Mouse (Mus musculus) frontal cortex, postnatal 10 days (tissue): ENCODE results near the gene Ube2h.

Experiments
- DNase-seq, 2 experiments: peaks; one replicate each; pipeline ENCODE4 v3.0.0; 2022; ENCODE audit warnings: low spot score in 2 of 2, mixed read lengths in 1 of 2

Ube2h gene

DNA sequence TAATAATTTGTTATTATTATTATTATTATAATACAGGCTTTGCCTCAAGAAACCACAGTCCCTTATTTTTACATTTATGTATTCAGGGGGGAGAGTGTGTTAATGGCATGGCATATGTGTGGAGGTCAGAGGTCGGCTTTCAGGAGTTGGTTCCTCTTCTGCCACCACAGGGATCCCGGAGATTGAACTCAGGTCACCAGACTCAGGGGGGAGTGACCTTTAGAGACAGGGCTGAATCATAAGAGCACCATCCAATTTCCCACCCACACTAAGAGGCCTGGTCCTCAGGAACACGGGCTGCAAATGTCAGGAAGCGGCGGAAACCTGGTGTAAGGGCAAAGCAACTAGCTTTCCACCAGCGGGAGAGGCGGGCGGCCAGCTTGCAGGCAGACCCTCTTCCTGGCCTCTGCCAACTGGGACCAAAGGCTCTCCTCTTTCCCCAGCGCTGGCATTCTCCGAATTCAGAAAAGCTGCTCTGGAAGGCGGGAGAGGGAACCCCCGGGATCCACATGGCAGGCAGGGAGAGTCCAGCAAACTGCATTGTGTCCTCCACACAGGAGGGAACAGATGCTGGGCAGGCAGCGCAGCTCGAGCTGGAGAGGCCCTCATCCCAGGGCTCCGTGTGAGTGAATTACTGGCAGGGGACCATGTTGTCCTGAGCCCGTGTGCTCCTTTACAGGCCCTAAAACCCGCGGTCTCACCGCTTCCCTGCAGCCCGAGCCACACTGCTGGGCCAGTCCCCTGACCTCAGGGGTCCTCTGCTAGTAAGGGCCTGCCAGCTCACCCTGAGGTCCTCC is 99.8 kb downstream of the Ube2h start:
- no peak for DNase-seq

DNA sequence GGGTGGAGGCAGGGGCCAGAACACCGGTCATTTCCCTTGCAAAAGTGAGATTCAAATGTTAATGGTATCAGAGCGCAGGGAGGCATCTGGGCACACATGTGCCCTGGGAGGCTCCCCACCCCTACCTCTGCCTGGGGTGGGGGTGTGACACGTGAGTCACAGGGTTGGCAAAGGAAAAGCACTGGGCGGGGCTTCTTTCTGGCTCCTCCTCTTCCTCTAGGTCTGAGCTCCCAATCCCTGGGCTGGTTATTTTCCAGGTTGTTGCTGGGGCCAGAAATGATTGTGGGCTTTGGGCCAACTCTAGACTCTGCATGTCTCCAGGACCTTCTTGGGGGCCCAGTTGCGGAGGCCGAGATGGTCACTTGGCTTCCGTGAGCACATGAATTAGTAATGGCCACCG is 108.2 kb downstream of the Ube2h start:
- no peak for DNase-seq

DNA sequence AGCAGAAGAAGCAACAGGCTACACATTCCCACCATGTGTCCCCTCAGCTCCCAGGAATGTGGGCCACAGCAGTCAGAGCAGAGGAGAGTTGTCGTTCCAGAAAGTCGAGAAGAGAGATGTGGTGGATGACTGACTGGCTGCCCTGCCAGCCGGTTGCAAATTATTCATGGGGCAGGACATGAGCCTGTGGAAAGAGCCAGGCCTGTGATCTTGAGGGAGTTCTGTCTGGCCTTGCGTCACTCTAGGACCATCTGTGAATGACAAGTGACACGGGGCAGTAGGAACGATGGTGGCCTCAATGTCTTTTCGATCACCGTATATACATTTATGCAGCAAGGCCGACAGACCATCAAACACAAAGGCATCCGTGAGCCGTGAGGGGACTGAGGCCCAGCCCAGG is 108.7 kb downstream of the Ube2h start:
- DNase-seq: no peak

DNA sequence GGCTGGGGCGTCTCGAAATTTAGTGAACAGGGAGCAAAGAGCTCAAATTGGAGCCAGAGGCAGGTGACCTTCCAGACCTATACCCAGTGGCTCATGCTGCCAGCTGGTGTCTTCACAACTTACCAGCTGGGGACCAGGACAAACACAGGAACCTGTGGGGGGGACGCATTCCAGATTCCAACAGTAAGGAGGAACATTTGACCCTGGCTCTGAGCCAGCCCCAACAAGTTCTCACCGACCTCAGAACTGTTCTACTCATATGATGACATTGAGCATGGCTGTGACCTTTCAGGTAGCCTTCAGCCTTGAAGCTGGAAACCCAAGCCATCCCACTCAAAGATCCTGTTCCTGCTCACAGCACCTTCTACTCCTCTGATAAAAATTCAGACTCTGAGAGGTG is 120.7 kb downstream of the Ube2h start:
- DNase-seq: no peak

DNA sequence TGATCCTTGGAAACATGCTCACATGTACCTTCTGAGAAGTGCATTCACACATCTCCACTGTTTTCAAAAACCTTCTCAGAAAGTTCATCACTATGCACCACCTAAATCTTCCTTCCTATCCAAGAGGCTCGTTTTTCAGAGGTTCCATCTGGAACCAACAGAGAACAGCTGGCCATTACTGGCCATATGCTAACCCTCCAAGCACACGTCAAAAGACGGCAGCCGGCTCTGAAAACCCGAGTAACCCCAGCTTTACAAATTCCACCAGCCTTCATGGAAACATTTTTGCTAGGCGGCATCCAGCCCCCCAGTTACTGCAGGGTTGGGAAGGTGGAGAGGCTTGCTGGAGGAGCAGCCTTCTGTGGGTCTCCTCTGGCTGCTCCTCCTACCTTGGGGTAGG is 122.3 kb downstream of the Ube2h start:
- no peak for DNase-seq

DNA sequence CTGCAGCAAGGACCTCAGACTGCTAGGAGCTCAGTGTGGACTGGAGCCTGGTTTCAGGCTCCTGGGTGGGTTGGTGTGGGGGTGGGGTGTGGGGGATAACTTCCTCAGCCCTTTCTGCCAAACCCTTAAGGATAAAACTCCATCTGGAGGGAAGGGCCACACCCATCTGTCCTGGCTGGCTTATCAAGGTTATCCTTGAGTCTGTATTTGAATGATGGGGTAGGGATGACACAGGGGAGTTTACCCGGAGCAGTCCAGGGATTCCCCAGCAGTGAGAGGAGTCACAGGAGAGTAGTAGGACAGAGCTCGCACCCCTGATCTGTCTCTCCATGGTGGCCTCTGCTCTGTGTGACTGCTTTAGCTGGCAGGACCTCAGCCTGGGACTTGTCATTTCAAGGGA is 124.0 kb downstream of the Ube2h start:
- DNase-seq: no peak

DNA sequence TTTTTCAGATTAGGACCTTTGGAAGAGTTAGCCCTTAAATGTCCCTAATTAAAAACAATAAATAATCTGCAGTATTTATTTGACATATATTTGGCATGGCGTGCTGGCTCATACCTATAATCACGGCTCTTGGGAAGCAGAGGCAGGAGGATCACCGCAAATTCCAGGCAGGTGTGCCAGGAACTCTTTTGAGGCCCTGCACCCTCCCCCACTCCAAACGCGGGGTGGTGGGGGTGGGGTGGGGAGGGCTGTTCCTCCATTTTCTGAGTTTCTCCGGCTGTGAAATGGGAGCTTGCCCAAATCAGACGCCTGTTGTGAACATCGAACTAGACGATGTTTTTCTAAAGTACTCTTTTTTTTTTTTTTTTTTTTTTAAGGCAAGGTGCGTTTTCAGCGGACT is 125.3 kb downstream of the Ube2h start:
- no peak for DNase-seq

DNA sequence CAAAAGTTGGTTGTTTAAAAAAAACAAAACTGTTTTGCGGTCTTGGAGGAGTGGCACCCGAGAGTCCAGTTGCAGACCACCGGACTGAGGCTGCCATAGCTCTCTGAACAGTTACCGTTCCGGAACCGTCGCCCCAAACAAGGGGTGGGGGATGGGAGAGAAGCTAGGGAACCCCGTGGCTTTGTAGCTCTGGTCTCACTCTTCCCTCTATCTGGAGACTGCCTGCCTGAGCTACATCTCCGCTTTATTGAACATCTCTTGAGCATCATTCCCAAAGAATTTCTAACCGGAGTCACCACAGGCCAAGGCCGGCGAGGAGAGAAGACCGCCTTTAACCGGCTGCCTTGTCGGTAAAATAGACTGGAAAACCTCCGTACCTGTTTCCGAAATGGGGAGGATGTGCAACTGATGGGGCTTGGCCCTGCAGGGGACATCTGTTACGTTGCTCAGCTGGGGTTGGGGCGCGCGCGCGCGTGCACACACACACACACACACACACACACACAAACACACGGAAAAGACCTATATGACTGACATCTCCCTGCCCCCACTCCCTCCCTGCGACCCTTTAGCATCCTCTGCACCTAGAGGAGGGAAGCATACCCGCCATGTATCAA is 126.2 kb downstream of the Ube2h start:
- no peak for DNase-seq

DNA sequence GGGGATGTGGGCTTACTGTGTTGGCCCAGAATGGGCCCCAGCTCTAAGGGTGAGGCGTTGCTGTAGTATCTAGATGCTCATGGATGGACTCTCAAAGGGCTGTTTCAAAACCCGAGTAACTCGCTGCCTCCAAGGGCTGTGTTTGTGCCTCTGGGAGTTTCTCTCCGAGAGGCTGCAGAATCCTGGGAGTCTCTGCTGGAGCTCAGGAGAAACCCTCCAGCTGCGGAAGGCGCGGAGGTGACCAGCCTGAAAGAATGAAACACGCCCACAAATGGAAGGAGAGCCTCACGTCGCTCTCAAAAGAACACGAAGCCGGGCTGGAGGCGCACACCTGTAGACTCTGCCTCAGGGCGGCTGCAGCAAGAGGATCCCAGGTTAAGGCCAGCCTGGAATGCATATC is 127.0 kb downstream of the Ube2h start:
- no peak for DNase-seq

DNA sequence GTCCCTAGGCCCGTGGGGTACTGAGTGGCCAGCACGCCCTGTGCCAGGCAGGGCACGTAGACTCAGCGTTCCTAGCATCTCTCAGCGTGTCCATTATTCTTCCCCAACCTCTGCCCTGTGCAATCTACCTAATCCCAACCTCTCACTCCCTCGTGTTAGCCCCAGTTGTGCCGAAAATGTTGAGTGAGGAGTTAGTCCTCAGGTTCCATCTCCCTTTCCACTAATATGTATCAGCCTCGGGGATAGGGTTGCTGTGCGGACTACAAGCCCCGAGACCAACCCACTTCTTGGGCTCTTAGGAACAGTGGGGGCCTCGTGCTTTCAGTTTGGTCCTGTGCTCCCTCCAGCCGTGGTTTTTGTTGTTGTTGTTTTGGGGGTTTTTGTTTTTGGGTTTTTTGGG is 127.8 kb downstream of the Ube2h start:
- no peak for DNase-seq

DNA sequence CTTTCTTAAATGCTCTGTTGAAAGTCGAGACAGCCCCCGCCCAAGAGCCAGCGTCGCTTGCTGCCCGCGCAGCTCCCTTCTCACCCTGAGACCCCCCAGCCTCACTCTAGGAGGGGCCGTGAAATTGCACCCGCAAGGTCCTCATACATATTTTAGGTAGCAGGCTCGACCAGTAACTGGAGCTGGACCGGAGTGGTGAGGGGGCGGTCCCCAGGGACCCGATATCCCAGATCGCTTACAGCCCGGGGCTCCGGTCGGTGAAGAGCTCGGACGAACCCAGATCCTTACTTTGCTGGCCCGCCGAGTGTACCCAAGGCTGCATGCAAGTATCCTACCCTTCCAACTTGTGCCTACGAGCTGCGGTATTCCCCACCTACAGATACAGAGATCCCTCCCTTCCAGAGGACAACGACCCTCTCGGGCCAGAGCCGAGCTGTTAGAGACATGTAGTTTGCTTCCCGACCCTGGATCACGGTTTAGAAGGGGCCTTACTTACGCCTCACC is 128.4 kb downstream of the Ube2h start:
- DNase-seq: no peak

DNA sequence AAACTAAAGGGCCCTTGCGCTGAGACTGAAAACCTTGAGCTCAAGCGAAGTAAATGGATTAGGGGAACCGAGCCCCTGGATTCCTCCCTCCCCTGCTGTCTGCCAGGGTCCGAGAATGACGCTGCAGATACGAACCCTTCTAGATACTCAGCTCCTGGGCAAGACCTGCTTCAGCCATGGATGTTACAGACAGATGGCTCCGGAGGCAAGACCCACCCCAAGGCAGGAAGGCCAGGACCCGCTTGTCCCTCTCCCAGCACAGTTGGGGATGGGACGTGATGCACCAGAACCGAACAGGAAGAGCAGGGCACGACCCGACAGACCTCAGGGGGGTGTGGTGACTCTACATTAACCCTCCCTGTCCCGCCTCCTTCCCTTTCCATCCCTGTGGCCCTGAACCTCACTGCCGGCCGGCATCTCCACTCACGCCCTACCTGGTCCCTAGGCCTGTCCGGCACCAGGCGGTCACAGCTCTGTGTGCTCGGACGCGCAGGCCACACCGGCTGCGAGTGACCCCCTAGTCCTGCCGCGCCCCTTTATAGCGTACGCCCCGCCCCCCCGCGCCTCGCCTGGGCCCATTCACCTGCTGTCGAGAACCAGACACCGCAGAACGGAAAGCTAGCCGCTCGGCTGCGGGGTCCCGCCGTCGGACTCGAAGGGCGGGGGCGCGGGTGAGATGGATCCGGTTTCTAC is 129.0 kb downstream of the Ube2h start:
- no peak for DNase-seq

DNA sequence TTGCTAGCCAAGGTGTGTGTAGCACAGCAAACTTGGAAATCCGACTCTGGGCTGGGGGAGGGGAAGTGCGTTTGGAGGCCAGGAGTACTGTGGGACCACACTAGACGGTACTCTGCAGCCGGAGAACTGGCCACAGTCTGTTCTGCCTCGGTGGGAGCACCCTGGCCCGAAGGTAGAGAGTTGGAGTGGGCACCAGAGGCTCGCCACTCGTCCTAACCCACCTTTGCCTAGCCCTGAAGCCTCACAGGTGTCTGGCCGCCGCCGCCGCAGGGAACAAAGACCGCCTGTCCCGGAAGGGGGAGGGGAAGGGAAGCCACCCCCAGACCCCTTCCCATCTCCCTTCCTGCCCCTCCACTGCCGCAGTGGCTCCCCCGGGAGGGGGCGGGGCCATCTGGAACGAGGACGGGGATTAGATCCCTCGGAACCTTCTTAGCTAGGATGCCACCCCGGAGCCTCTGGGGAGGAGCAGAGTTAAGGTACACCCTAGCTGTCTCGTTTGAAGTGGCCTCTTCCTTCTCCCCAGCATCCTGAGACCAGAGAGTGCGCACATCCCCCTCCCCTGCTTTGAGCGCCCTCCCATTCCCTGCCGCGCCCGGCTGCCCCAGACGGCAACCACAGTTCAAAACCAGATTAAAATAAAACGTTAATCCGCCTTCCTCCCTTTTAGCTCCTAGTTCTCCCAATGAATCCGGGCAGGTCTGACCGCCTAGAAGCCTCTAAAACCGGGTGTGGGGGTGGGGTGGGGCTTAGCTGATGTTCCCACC is 129.7 kb downstream of the Ube2h start:
- DNase-seq: no peak

DNA sequence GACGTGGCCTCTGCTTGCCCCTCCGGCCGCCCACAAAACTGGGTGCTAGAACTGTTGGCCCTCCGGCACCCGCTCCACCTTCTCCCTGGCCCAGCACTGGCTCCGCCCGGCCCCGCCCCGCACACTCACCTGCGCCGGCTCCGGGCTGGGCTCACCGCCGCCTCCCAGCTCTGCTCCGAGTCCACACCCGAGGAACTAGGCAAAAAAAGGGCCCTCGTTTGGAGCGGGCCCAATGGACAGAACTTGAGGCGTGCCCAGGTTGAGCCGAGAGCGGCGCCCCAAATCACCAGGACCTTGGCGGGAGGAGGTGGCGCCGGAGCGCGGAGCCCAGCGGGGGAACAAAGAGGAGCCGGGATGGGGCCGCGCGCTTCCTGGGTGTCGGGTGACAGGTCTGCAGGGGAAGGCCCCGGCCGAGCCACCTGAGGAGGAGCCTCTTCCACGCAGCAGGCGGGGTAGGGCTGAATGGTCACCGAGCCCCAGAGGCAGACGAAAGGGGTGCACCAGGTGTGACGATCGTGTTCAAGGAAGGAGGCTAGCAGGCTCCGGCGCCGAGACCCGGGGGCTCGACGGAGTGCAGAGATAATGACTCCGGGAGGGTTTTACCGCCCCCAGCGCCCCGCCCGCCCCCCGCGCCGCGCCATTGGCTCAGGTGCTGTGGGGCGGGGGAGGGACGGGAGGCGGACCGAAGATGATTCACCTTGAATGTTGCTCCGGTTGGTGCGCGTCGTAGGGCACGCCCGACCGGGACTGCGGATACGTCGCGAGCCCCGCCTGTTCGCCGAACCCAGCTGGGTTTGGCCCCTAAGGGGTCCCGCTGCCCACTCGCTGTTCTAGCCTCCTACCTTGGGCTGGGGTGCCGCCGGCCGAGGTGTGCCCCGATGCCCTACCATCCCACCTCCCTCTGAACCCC is 130.5 kb downstream of the Ube2h start:
- no peak for DNase-seq

DNA sequence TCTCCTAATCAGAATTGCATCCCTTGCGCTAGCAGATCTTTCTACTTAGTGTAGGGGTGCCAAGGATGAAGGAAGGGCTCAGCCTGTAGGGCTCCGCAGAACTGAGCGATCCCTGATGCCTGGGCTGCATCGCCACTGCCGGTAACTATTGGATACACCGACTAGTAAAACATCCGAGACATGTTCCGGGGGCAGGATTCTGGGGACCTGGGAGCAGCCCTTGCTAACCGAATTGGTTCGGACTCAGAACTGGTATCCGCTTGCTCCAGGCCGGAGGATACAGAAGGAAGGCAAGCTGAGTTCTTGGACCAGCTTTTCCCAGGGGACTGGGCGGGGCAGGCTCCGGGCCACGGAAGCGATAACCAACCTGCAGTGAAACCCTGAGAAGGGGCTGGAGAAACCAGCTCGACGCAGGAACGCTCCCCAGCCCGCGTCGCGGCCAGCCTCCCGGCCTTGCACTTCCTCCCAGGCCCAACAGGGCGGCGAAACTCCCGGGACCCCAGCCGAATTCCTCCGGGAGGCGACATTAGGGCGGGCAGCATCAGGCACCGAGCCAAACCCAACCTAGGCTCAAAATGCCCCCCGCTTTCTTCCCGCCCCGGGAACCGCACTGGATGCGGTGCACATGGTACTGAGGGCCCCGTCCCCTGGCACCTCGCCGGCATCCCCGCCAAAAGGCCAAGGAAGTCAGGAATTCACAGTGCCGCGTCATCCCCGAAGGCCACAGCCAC is 131.4 kb downstream of the Ube2h start:
- DNase-seq: no peak

DNA sequence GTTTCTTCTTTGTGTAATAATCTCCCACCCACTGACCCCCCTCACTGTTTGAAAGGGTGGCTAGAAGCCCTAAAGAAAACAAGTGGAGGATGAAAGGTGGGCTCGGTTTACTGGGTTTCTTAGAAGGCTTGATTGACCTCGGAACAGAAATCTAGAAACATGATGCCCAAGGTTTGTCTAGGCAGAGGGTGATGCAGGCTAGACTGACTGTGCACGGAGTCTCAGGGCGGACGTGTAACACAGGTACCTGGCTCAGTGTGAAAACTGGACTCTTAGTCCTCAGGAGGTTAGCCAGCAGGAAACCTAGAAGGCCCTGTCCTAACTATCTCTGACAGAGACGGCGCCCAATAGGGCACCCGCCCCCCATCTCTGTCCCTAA is 131.9 kb downstream of the Ube2h start:
- no peak for DNase-seq

DNA sequence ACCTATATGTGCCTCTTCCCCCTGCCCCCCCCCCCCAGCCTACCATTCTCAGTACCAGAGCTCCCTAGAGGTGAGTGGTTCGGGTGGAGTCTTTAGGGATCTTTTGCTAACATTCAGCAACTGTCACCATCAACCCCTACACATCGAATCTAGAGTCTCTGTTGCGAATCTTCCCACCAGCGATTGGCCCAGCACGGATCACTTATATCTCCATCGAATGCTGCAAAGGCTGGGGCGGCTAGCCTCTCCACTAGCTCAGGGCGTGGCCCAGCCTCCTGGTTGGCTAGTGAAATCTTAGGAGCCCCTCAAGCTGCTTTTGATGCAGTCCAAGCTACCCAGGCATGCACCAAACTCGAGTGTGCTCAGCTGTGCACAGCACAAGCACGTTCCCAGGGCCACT is 132.4 kb downstream of the Ube2h start:
- DNase-seq: no peak

DNA sequence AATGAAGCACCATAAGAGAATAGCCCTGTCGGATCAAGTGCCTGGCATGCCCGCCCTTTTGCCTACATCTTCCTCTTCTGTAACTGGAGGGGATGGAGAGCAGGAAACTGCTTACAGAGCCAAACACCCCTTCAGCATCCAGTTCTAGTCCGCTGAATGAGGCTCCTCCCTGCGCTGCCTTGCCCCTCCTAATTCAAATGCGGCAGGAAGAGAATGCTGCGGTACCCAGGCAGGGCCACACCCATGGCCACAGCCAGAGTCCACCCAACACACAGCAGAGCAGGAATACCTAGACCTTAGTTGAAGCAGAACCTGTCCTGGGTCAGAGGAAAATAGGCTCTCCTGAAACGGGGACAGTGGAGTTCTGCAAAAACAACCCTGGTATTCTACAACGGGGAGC is 133.1 kb downstream of the Ube2h start:
- DNase-seq: no peak

DNA sequence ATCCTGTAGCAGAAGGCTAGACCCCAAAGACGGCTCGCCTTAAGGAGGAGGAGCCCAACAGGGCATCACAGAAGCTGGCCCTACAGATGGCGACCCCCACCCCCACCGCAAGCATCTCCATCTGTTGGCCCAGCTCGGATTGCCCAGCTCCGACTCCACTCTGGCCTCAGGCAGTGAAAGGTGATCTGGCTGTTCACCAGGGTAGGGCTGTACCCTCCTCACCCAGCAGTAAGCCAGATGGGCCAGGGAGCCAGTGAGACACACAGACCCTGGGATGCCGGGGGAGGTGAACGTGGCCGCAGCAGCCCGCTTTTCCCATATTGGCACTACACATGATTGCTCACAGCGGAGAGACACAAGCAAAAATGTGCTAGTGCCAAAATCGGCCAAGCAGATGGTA is 135.2 kb downstream of the Ube2h start:
- DNase-seq: no peak

DNA sequence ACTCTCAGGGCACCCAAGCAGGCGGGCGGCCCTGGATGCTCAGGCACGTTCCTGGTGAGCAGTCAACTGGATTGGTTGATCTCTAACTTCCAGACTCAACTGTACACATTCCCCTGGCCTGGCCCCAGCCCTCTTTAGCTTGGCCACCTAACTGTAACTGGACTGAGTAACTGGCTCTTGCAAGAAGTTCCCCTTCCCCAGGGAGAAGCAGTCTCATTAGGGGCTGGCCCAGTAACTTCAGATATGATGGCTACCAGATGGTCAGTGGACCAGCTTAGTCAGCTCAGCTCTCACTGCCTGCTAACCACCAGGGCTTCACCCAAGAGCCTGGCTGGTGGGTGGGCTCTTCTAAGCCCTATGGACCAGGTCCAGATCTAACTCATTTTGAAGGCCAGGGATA is 136.1 kb downstream of the Ube2h start:
- DNase-seq: no peak
